Mouse (Mus musculus) limb, embryonic 10.5 days (tissue): Measurements from ENCODE around the gene Cntn4. TPM values are rescaled to one million over a fixed set of nuclear protein-coding genes. Genes with fewer than 3 reads are reported as not detected.

Experiments
- DNase-seq: peaks from one replicate; pipeline ENCODE4 v3.0.0-alpha.2; 2017; ENCODE audit warnings: low spot score
- H3K27ac ChIP-seq: fragments of 300-500 bp; sonication (generic); 2 replicates; pipeline ENCODE4 v1.5.1; 2016; ENCODE audit warnings: mild to moderate bottlenecking
- H3K27me3 ChIP-seq: fragments of 300-500 bp; sonication (generic); 2 replicates; pipeline ENCODE4 v1.6.1; 2016; ENCODE audit warnings: low read depth, mild to moderate bottlenecking; ENCODE audit not compliant: poor library complexity, severe bottlenecking
- H3K36me3 ChIP-seq: fragments of 300-500 bp; sonication (generic); 2 replicates; pipeline ENCODE4 v1.6.1; 2016; ENCODE audit warnings: mild to moderate bottlenecking, moderate library complexity
- H3K4me1 ChIP-seq: fragments of 300-500 bp; sonication (generic); 2 replicates; pipeline ENCODE4 v1.6.1; 2016
- H3K4me3 ChIP-seq: fragments of 300-500 bp; sonication (generic); 2 replicates; pipeline ENCODE4 v1.5.1; 2016; ENCODE audit warnings: mild to moderate bottlenecking, moderate library complexity
- H3K9me3 ChIP-seq: fragments of 300-500 bp; sonication (generic); replicated peaks from 2 replicates; pipeline ENCODE4 v1.6.1; 2016; ENCODE audit warnings: mild to moderate bottlenecking
- WGBS: fragments of 180-500 bp; shearing (Covaris S2); methylation state at CpG from one replicate; pipeline ENCODE4 v1.1.7; 2016; 5-methylcytosine and 5-hydroxymethylcytosine counted together
- polyA plus RNA-seq: library from polyadenylated mRNA; unstranded; fragments of >200 nt; fragmentation: Nextera tagmentation; extraction: Ambion mirVana; gene quantifications from 2 replicates; pipeline ENCODE4 v1.2.1, GENCODE M21; 2016

The Cntn4 gene
- polyA plus RNA-seq, 1 experiment from 2014 or later, result 0.81 TPM

DNA sequence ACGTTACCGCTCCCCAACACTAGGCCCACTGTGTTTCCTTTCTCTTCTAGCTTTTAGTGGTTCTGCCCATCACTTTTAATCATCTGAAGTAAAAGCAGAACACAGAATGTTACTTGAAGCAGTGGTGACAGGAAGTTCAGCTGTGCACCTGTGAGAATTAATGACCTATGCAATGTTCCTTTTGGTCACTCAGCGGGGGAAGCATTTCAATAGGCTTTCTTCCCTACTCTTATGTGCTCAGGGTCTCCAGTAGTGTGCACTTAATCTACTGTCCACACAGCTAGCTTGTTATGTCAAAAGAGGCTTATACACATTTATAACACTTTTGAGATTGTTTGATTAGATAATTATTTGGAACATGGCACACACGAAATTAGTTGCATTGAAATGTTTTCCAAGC, 215.4 kb downstream of the Cntn4 start:
- H3K4me1 ChIP-seq, result 0 out of 2 replicates have a peak, but pooled peaks cover 5% of the 10 kb centered on the region
- H3K9me3 ChIP-seq, result no peaks in the 10 kb centered on the region
- WGBS, result 65% methylated on average over 4 of the region's 4 CpGs
- no peaks in the 10 kb centered on the region for H3K27me3 ChIP-seq
- DNase-seq, result peak; percentile 31
- H3K4me3 ChIP-seq, result no peak overlapping the region
- no peak overlapping the region for H3K27ac ChIP-seq
- H3K36me3 ChIP-seq, result no peaks in the 10 kb centered on the region

DNA sequence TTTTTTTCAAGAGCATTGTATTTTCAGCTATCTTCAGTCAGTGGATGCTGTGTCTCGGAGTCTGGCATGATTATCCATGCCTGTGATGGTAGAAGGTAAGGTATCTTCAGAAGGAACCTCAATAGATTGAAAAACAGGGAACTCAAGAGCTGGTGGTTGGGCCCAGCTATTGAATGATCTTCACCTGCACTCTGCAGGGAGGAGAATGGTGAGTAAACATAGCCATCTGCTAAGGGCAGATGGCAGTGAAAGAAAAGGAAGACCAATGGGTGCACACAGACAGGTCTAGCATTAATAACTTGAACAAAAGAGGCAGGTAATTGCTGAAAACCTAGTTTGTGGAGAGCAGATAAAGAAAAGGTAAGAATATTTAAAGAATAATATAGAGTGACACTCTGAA, 261.0 kb downstream of the Cntn4 start:
- H3K9me3 ChIP-seq, result no peaks in the 10 kb centered on the region
- WGBS, result 89% methylated on average over 1 of the region's 1 CpGs

DNA sequence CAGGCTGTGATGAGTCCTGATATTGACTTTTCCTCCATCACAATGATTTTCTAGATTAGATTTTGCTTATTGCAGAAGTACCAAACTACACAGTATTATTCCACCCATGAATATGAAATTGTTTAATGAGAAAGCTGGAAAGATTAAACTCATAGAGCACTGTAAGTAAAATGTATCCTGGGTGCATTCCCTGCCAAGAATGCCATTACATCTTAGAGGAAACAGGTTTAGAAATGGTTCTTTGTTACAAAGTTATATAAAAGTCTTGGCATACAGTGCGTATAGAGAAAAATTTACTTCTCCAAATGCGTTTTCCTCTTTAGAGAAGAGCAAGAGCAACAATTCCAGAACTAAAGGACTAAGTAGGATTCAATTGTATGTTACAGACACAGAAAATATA, 261.8 kb downstream of the Cntn4 start:
- no peak for DNase-seq
- H3K4me3 ChIP-seq, result no peak overlapping the region
- H3K4me1 ChIP-seq, result no peaks in the 10 kb centered on the region
- H3K9me3 ChIP-seq, result no peaks in the 10 kb centered on the region
- H3K36me3 ChIP-seq, result no peaks in the 10 kb centered on the region
- no peak overlapping the region for H3K27ac ChIP-seq
- 80% methylated on average over 2 of the region's 2 CpGs for WGBS
- no peaks in the 10 kb centered on the region for H3K27me3 ChIP-seq

More for the DNA sequence above, 261.0 kb downstream of the Cntn4 start:
- Histone ChIP-seq H3K27me3 (no peaks in the 10 kb centered on the region), H3K4me3 (no peak overlapping the region), H3K36me3 (no peaks in the 10 kb centered on the region), H3K4me1 (no peaks in the 10 kb centered on the region), H3K27ac (no peak overlapping the region)
- DNase-seq, result no peak

DNA sequence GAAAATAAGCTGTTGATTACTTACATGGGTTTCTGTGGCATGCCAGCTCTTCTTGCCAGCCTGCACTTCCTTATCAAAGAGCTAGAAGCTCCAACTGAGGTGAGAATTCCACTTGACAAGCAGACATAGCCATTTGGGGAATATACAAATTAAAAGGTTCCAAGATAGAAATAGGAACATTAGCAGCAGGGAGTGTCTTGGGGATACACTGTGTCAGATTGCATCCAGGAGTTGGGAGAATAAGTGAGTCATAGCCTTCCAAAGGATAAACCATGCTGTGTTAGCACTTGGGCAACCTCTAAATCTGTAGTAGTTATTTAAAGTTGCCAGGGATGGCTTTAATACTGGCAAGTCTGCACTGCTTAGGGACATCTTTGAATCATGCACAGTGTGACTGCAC, 263.1 kb downstream of the Cntn4 start:
- H3K27me3 ChIP-seq, result no peaks in the 10 kb centered on the region
- no peaks in the 10 kb centered on the region for H3K36me3 ChIP-seq
- DNase-seq, result no peak
- H3K4me1 ChIP-seq, result no peaks in the 10 kb centered on the region
- H3K4me3 ChIP-seq, result no peak overlapping the region
- H3K27ac ChIP-seq, result no peak overlapping the region
- no peaks in the 10 kb centered on the region for H3K9me3 ChIP-seq

DNA sequence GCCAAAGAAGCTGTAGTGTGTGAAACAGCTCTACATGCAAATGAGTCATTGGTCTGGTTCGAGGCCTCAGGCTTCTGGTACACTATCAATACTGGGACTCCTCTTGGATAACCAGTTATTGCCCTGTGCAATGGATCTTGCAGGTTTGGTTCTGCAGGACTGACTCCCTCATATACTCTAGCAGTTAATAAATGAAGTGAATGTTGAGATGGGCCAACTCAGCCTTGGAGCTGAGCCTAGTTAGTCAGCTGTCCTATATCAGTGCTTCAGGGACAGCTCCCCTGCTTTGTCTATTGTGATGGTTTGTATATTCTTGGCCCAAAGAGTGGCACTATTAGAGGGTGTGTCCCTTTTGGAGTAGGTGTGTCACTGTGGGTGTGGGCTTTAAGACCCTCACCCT, 314.0 kb downstream of the Cntn4 start:
- H3K27me3 ChIP-seq, result no peaks in the 10 kb centered on the region
- no peaks in the 10 kb centered on the region for H3K36me3 ChIP-seq
- 73% methylated on average over 1 of the region's 1 CpGs for WGBS
- H3K9me3 ChIP-seq, result no peaks in the 10 kb centered on the region
- no peak for DNase-seq
- H3K27ac ChIP-seq, result no peak overlapping the region
- H3K4me3 ChIP-seq, result no peak overlapping the region
- no peaks in the 10 kb centered on the region for H3K4me1 ChIP-seq

DNA sequence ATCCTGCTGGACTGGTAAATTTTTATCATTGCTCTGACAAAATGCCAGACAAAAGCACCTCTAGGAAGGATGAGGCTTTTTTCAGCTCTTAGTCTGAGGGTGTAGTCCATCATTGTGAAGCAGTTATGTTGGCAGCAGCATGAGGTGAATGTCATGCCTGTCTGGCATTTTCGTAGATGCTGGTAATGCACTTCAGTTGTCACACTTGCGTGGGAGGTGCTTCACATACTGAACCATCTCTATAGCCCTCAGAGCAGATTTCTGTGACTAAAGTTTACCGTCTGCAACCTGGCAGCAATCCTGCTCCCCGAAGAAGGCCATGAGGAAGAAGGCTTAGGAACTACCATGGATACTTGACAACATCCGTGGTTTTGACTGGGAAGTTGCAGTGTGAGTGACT, 335.6 kb downstream of the Cntn4 start:
- Histone ChIP-seq H3K9me3 (no peaks in the 10 kb centered on the region), H3K27ac (no peak overlapping the region), H3K36me3 (no peaks in the 10 kb centered on the region), H3K4me1 (no peaks in the 10 kb centered on the region), H3K27me3 (no peaks in the 10 kb centered on the region), H3K4me3 (no peak overlapping the region)
- WGBS, result 83% methylated on average over 5 of the region's 5 CpGs
- DNase-seq, result no peak

DNA sequence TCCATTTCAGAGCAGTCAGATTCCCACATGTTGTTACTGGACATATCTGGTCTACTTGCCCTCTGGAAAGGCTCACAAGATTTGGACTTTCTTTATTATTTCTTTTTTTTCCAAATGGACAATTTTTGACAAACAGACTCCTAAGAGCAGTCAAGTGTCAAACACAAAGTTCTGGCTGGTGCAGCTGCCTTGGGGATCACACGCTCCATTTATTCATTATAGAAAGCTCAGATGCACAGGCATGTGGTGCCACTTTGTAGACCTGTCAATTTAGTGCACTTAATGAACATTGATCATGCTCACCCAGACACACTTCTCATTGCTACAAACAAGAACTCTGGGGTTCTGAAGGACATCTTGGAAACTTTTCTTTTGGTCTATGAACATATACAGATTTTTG, 337.7 kb downstream of the Cntn4 start:
- H3K36me3 ChIP-seq, result no peaks in the 10 kb centered on the region

DNA sequence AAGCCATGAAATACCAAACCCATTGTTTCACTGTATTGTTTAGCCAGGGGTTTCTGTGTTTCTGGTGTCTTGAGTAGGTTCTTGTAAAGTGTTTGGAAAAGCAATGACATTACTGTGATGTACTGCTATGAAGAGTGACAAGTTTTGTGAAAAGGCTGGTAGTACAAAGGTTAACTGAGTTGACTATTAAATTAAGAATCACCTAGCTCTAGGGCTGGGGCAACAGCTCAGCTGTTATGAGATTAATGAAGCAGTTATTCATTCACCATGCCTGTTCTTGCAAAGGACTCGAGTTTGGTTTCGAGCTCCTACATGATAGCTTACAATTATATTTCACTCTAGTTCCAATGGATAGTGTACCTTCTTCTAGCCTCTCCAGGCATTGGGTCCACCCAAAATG, 371.4 kb downstream of the Cntn4 start:
- Histone ChIP-seq H3K9me3 (no peaks in the 10 kb centered on the region), H3K4me1 (no peaks in the 10 kb centered on the region), H3K27ac (no peak overlapping the region), H3K27me3 (no peaks in the 10 kb centered on the region), H3K4me3 (no peak overlapping the region), H3K36me3 (no peaks in the 10 kb centered on the region)
- no peak for DNase-seq
- 91% methylated on average over 2 of the region's 2 CpGs for WGBS

More for the DNA sequence above, 337.7 kb downstream of the Cntn4 start:
- no peak overlapping the region for H3K27ac ChIP-seq
- DNase-seq, result no peak
- no peak overlapping the region for H3K4me3 ChIP-seq
- 100% methylated on average over 1 of the region's 1 CpGs for WGBS
- no peaks in the 10 kb centered on the region for H3K4me1 ChIP-seq
- H3K9me3 ChIP-seq, result no peaks in the 10 kb centered on the region
- H3K27me3 ChIP-seq, result no peaks in the 10 kb centered on the region

DNA sequence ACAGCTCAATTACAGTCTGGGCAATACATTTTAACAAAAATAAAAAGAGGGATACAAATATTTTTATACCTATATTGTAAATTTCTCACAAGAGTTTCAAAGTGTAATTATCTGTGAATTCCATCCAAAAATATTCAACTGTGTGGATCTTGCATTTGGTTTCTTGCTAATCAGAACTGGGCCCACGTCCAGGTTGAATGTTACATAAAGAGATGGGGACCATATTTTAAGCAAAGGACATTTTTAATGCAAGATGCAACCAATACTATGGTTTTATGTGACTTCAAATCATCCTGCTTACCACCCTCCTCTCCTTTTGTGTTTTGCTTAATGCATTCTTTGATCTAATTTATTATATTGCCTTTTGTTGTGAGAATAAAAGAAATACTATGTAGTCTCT, 378.7 kb downstream of the Cntn4 start:
- Histone ChIP-seq H3K9me3 (no peaks in the 10 kb centered on the region), H3K4me3 (no peak overlapping the region), H3K27me3 (no peaks in the 10 kb centered on the region), H3K36me3 (no peaks in the 10 kb centered on the region), H3K27ac (no peak overlapping the region), H3K4me1 (no peaks in the 10 kb centered on the region)
- whole genome bisulfite sequencing, result 85% methylated on average over 1 of the region's 1 CpGs
- no peak for DNase-seq

DNA sequence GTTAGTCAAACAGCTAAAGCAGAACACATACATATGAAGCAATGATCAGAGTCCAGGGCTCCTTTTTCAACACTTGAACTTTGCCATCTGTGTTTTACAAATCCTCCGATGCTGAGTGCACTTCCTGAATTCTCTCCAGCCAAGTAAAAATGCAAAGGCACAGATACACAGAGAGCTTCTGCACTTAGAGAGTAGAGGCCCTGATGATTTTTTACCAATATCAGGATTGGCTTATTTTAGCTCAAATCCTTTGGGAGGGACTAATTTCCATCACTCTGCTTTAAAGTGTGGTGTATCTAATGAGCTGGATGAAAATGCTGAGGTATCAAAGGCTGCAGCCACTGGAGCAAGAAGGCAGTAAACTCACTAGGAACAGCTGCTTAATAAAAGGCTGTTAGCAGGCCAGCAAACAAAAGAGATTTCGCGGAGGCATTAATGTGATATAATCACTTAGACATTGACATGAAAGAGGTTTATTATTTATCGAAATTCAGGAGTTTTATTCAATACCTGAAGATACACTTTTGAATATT, 400.7 kb downstream of the Cntn4 start:
- Histone ChIP-seq H3K4me1 (no peaks in the 10 kb centered on the region), H3K27me3 (no peaks in the 10 kb centered on the region), H3K9me3 (no peaks in the 10 kb centered on the region), H3K36me3 (no peaks in the 10 kb centered on the region), H3K27ac (no peak overlapping the region), H3K4me3 (no peak overlapping the region)
- DNase-seq, result no peak
- 85% methylated on average over 4 of the region's 4 CpGs for WGBS

DNA sequence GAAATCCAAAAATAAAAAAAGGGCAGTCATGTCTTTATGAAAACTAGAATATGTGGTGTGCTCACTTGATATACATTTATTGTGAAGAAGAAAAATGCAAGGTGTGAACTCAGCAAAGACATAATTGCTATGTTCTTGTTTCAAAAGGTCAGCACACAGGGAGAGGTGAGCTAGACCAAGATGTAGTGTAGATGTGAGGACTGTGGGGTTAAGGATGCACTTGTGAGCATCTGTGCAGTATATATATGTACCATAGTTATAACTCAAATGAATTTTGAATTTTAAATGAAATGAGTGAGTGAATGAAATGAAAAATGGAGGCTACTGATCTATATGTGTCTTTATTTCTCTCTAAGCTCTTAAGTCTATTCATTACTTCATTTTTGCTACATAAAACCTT, 401.2 kb downstream of the Cntn4 start:
- DNase-seq, result no peak
- Histone ChIP-seq H3K9me3 (no peaks in the 10 kb centered on the region), H3K4me1 (no peaks in the 10 kb centered on the region), H3K36me3 (no peaks in the 10 kb centered on the region), H3K27ac (no peak overlapping the region), H3K27me3 (no peaks in the 10 kb centered on the region), H3K4me3 (no peak overlapping the region)

DNA sequence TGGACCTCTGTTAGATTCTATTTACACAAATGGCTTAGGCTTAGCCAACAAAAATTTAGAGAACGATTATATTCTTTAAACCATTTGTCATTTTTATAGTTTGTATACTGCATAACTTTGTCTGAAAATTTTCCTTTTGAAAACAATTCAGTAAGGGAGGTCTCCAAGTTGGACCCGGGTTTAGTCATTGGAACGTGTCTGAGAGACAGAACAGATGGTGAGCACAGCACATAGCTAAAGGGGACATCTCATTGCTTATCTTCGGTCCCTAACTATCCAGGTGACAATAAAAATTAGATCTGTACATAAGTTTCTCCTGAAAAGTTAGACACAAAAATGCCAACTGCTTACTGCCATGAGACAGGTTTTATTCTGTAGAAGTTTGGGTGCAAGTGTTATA, 420.4 kb downstream of the Cntn4 start:
- 87% methylated on average over 4 of the region's 4 CpGs for WGBS
- DNase-seq, result no peak

DNA sequence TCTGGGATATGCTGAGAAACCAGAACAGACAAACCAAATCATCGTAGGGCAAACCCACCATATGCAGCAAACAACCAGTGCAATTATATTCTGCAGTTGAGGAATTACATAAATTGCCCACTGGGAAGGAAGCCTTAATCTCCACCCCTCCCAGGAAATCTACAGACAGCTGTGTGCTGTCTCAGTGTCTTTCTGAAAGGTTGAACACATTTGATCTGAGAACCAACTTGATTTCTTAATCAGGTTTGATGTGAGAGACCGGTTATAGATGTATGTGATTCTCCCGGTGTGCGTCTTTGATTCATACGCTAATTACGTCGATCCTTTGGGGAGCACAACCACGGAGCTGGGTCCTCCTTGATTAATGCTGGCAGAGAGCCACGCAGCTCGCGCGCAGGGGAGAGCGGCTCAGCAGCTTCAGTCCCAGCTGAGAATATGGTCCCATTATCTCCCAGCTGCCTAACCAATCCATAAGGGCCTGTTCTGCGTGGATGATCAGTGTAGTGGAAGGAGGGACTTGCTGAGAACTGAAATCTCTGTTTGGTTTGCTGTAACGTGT, 441.1 kb downstream of the Cntn4 start:
- Histone ChIP-seq H3K4me1 (no peaks in the 10 kb centered on the region), H3K4me3 (no peak overlapping the region), H3K36me3 (no peaks in the 10 kb centered on the region), H3K27me3 (no peaks in the 10 kb centered on the region), H3K27ac (no peak overlapping the region), H3K9me3 (no peaks in the 10 kb centered on the region)
- DNase-seq, result no peak
- 32% methylated on average over 15 of the region's 15 CpGs for WGBS

More for the DNA sequence above, 420.4 kb downstream of the Cntn4 start:
- Histone ChIP-seq H3K9me3 (no peaks in the 10 kb centered on the region), H3K4me3 (no peak overlapping the region), H3K4me1 (no peaks in the 10 kb centered on the region), H3K36me3 (no peaks in the 10 kb centered on the region), H3K27ac (no peak overlapping the region), H3K27me3 (no peaks in the 10 kb centered on the region)

DNA sequence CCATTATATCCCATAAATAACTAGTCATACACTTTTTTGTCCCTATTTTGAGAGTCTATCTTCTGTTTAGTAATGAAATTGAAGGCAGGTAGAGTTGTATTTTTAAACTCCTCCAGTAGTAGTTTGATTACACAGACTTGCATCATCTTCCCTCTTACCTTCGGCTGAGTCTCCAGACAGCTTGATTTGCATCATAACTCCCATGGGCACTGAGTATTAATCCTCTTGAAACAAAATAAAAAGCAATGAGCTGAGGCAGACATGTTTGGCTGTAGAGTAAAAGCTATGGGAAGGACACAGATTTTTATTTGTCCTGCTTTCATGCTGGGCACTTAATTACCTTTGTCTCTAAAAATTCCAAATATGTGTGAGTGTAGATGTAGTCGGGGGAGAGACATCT, 476.1 kb downstream of the Cntn4 start:
- Histone ChIP-seq H3K27me3 (no peaks in the 10 kb centered on the region), H3K4me3 (no peak overlapping the region), H3K27ac (no peak overlapping the region), H3K9me3 (no peaks in the 10 kb centered on the region), H3K4me1 (no peaks in the 10 kb centered on the region), H3K36me3 (no peaks in the 10 kb centered on the region)
- no peak for DNase-seq
- WGBS, result 77% methylated on average over 2 of the region's 2 CpGs
